Mouse (Mus musculus) brain, embryonic 18.5 days (tissue): ENCODE data around the gene Id4.

Experiments used
- DNase-seq: peaks from one replicate; pipeline ENCODE4 v3.0.0-alpha.2; 2012; ENCODE audit warnings: low read depth, low spot score

The Id4 gene

DNA sequence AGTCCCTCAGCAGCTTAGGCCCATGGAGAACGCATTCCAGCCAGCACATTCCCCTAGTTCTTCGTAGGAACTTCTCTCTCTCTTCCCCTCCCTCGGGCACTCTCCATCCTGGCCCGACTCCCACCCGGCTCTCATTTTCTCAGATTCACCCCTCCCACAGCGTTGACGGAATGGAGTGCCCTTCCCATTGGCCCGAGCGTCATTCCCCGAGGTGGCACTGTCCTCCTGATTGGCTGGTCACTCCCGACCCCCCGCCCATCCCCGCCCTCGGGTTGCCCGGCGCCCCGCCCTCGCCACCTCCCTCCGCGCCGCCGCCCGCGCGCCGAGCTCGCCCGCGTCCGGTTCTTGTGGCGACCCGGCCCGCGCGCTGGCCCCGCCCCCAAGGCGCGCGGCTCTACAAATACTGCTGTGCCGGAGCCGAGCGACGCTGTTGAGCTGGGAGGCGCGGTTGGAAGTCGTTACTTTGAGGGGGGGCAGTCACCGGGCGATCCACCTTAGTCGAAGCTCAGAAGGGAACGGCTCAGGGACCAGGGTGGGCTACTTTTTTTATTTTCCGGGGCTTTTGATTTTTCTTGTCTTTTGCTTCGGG is at the start of gene Id4:
Id4 (plus strand) TSS at position 539 of the 589 bp plus-strand sequence.
- peak; percentile 96 for DNase-seq

DNA sequence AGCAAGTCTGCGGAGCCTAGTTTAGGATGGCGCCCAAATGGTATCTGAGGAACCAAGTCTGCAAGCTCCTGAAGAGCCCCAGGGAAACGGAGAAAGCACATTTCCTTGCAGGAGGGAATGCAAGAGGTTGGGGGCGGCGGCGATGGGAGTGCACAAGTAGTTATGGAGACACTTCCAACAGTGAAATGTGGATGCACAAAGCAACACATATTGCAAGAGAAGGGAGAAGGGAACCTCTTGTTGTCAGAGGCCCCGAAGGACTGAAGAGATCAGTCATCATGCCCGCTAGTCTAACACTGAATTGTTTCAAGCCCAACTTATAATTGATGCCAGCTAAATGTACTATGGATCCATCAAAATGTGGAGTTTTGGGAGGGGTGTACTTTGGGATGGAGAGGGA is 33.9 kb upstream of the Id4 start:
- no peak for DNase-seq

DNA sequence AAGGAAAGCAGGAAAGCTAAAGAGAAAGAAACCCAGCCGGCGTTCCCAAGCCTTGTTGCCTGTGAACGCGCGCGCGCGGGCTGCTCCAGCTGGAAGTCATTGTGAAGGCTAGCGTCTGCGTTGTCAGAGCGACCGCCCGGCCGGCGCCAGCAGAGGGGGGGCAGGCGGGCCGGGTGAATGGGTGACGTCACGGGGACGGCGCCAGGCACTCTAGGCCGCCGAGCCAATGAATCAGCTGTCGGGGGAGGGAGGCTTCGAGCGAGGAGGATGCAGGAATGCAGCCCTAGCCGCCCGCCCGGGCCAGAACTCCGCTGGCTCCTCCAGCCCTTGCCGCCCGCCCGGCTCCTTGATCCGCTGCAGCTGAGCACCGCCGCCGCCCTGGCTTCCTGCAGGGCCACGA is 33.3 kb upstream of the Id4 start:
- DNase-seq: peak; percentile 83

DNA sequence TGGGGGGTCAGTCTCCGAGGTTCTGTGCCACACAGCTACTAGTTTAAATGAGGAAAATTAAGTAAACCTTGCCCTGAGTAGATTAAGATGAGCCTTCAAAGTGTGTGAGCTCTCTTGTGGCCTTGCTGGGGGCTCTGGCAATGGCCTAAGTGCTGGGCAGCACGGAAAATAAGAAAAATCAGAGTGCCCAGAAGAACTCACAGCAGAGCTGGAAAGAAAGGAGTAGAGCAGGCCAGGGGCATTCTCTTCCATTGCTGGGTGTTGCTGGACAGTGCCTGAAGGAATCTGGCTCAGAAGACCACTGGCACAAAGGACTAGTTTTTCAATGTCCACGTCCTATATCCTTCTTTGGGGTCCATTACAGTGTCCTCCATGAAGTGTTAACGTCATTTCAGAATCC is 32.9 kb upstream of the Id4 start:
- no peak for DNase-seq

DNA sequence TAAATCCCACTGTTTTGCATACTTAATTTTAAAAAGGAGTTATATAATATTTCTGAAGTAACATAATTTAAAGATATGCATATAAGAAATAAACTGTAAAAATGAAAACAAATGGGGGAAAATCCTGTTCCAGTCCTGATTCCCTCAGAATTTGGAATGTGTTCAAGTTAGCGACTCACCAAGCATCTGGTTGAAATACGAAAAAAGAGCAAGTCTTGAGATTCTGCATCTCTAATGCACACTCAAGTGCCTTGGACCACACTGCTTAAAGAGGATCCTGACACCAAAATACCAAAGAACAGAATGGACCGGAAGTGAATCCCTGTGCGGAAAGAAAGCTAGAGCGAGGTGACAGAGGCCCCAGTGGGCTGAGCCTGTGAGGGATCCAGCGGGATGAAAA is 30.0 kb upstream of the Id4 start:
- DNase-seq: no peak

DNA sequence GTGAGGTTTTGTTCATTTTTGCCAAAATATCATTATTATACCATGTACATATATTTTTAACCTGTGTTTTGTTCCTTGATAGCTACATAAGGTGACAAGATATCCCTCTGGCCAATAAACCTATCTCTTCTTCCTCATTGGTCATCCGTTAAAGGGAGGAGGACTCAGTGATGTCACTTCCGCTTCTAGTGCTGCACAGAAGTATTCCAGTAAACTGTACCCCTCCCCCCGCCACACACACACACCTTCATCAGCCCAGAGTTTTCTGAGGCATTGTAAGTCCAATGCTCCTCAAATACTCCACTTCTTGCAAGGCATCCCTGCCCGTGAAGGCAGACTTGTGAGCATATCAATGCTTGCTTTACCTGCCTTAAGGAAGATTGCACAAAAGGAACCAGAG is 24.6 kb upstream of the Id4 start:
- no peak for DNase-seq

DNA sequence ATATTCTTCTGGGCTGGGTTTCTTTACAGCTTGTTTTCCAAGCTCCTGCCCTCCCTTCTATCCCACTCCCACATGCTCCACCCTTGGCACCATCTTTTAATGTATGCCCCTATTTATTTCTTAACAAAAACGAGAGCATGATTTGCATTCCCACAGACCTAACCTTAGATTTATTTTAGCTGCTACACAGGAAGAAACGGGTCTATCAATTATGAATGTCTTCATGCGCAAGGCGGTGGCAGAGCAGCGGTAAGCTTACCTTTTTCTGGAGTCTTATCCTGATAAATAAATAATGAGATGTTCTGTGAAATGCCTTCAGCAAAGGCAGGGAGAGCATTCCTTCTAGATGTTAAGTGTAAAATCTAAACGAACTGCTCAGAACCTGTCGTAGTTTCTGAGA is 24.2 kb upstream of the Id4 start:
- DNase-seq: no peak

DNA sequence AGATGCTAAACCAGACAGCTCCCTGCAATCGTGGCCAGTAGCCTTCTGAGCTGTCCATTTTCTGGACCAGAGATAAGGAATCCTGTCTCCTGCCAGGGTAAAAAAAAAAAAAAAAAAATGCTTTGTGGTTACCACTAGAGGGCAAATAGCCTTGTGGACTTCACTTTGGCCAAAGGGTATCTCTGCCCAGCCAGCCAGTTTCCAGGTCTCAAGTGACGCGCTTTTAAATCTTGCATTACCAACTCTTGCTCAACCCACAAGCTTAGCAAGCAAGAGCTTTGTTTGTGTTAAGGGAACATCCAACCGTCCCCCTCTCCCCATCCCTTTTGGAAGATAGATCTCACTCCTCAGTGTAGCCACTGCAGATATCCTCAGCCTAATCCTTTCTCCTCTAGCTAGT is 23.5 kb upstream of the Id4 start:
- no peak for DNase-seq

DNA sequence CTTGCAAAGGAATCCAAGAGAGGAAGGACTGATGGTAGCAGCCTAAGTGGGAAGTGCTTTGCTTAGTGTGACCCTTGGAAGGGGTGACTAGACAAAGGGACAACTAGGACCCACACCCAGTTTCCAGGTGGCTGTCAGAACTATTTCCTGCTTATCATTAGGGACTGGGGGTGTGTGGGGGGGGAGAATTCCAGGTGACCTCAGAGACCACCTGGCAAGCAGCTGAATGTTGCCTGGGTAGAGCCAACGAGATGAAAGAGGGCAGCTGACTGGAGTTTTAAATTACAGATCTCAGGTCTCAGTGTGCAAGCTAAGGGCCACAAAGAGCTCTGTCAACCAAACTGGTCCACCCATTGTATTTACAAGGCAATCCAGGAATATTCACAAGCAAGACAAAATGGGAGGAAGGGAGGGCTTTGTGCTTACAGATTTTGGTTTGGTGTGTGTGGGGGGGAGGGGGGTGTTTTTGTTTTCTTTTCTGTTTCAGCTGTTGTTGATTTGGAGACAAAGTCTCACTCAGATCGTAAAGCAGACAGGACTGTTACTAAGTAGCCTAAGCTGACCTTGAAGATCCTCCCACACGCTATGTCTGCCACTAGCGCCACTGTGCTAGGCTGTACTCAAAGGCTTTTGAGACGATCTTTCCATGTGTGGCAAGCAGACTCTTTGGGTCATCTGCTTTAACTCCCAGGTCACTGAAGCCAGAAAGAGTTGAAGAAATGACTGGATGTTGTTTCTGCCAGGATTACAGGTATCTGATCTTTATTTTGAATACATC is 15.6 kb upstream of the Id4 start:
- no peak for DNase-seq

DNA sequence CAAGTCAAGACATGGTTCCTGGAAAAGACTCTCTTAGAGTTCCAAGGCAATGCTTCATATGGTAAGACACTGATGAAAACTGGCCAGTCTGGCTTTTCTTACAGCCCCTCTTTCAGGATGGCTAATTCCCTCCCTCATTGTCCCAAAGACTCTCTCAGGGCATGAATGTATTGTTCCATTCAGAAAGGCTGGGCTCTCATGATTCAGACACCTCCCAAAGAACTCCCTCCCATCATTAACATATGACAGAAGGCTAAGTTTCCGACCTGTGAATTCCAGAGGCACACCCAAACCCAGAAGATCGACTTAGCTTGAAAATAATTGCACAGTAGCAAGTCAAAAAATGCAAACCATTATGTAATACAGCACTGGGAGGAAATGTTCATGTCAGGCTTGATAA is 8.5 kb upstream of the Id4 start:
- no peak for DNase-seq

DNA sequence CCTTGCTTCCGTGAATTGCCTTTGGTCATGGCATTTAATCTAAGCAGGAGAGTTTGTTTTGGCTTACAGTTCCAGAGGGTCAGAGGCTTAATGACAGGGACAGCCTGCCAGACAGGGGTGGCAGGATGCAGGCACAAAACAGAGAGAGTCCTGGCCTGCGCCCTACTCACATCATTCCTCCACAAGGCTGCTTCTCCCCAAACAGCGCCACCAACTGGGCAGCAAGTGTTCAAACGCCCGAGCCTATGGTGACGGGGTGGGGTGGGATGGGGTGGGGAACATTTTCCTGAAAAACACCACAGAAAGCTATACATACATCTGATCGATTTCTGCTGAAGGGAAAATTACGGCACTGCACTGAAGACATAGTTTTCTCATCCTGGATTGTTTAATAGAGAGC is 6.0 kb upstream of the Id4 start:
- no peak for DNase-seq

DNA sequence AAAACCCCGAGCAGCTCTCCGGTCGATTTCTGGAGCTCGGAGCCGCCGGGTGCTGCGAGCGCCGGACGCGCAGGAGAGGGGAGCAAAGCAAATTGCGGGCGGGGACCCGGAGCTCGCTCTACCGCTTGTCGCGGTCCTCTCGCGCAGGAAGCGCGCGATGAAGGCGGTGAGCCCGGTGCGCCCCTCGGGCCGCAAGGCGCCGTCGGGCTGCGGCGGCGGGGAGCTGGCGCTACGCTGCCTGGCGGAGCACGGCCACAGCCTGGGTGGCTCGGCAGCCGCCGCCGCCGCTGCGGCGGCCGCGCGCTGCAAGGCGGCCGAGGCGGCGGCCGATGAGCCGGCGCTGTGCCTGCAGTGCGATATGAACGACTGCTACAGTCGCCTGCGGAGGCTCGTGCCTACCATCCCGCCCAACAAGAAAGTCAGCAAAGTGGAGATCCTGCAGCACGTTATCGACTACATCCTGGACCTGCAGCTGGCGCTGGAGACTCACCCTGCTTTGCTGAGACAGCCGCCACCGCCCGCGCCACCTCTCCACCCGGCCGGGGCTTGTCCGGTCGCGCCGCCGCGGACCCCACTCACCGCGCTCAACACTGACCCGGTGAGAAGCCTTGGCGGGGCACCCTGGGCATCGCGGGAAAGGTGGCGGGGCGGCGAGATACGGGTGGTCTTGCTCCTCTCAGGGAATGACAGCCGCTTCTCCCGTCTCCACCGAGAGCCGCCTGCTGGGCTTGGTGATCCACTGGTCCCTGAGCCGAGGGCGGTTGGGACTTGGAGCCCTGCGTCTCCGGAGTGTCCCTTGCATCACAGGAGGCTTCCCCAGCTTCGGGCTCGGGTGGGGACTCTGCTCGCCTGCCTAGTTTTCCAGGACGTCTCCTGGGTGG is 553 bp downstream of the Id4 start:
- DNase-seq: no peak

DNA sequence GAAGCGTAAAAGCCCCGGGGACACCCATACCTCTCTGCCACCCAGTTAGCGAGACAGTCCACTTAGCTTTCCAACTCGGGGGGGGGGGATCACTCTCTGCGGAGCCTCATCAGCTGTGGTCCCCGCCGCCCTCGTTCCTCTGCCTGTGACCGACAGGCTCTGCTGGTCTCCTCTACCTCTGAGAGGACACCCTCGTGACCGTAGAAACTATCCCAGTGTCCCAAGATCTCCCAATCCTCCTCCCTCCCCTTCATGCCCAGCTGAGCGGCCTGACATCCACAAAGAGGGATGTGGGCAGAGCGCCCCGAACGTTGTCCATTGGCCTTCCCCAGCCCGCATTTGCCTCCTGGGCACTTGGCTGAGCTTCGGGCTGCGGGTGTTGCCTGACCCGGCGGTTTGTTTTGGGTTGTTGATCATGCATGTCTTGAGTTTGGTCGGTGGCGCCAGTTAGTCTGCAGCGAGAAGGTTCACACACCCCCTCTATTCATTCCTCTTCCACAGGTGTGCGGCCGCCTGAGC is 1.5 kb downstream of the Id4 start:
- DNase-seq: no peak

DNA sequence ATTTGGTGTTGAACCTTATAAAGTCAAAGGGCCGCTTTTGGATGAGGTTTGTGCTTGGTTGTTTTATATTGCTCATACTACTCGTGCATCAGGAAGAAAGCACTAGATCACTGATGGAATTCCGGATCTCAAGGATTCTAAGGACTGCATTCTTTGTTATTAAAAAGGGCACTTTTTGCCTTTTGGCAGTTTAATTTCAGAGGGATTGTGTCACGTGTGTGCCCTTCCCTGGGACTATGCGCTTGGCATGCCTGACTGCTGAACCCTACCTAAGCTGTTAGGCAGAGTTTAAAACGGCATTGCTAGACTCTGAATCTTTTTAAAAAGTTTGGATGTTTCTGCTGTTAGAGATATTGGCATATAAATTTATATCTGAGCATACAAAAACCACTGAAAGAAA is 4.0 kb downstream of the Id4 start:
- DNase-seq: no peak

DNA sequence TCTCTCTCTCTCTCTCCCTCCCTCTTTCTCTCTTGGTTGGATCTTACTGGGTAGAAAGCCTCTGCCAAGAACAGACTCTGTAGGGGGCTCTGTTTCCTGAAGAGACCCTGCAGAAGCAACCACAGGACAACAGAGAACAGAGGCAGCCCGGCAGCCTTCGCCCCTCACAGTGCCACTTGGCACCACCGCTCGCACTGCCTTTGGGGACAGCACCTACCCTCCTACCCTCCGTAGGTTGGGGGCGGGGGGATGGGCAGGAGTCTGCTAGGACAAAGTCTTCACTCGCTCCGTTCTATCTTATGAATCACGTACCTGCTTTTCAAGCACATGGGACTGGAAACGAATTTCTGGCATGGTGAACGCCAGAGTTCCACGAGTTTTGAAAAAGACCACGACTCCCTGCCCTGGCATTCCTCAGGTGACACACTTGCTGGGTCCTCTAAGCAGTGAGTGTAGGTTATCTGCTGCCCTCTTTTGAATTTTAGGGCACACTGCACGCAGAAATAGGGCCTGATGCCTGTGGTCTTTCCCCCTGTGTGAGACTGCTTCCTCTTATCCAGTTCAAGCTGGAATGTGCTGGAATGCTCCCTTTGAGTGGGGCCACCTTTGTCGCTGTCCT is 12.5 kb downstream of the Id4 start:
- no peak for DNase-seq

DNA sequence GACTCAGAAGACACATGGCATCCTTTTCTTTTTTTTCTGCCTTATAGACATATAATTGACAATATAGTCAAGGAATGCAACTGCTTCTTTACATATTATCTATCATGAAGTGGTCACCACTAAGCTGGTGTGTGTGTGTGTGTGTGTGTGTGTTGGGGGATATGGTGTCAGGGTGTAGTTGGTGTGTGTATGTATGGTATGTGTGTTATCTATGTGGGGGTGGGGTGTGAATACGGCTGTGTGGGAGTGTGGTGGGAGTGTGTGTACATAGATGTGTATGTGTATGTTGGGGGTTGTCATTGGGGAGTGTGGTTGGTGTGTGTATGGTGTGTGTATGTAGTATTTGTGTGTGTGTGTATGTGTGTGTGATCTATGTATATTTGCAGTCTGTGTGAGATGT is 13.1 kb downstream of the Id4 start:
- no peak for DNase-seq

DNA sequence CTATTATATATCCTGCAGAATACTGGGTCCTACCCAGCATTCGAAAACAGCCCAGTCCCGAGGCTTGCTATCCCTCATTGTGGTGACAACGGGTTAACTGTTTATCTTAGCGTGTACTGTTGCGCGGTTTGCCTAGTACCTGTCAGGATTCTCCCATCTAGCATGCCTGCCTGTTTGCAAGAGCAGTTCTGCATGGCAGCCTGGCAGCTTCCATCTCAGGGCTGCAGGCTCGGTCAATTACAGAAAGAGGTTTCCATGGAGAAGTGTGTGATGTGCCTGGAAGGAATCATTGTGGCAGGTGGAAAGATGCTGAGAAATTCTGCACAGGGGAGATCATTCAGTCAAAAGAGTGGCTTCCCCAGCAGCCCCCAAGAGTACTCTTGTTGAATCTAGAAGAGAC is 16.0 kb downstream of the Id4 start:
- DNase-seq: no peak

DNA sequence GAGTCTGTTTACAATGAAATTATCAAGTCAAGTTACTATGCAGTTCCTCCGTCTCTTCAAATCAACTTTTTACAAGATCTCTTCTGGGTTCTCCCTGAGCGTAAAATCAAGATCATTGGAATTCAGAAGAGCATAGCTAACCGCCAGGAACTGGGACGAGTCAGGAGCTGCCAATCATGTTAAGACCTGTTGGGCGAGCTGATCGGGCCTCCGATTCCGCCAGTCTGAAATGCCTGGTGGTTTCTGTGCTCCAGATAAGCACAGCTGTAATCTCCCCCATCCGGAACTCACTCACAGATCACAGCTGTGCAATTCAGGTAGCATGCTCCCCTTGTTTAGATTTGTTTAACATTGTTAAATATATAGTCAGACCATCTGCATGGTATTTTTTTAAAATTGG is 23.4 kb downstream of the Id4 start:
- no peak for DNase-seq

DNA sequence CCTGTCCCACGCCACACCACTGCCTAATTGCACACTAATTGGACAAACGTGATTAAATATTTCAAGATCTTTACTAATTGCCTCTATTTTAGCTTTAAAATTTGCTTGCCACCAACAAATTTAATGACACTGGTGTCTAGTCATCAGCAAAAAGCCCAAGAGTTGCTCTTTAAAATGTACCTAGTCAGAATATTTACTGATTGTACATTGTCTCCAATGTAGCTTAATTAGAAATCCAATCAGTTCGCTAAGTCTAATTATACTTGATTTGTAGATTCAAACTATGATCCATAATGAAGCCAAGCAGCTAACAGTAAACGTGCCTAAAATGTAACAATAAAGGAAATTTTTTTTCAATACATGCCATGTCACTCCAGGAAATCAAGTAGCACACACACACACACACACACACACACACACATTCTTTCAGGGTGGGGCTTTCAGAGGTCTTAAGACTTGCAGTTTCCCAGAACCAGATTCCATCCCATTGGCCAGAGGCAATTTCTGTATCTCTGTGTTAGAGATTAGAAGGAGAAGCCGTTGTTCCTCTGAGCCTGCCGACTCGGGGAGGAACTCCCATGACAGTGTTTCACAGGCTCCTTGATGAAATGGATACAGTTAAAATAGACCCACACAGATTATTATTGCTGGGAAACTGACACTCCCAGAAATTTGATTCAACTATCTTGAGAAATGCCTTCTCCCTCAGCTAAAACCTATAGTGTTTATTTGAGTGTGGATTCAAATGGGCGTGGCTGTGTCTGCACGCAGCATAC is 24.1 kb downstream of the Id4 start:
- DNase-seq: no peak

DNA sequence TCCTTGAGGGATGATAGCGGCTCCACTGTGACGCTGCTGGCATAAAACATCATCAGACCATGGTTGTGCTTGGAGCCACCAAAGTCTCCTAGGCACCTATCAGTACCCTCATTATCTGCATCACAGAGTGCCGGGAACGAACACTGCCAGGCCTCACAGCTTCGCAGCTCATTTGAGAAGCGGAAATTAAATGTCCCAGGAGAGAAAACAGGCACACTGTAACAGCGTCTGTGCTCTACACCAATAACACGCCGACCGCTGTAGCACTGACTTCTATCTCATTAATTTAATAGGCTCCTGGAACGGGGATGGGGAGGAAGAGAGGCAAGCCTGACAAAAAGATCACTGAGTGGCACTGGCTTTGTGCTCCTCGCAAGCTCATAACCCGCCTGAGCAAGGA is 29.4 kb downstream of the Id4 start:
- peak; percentile 30 for DNase-seq

DNA sequence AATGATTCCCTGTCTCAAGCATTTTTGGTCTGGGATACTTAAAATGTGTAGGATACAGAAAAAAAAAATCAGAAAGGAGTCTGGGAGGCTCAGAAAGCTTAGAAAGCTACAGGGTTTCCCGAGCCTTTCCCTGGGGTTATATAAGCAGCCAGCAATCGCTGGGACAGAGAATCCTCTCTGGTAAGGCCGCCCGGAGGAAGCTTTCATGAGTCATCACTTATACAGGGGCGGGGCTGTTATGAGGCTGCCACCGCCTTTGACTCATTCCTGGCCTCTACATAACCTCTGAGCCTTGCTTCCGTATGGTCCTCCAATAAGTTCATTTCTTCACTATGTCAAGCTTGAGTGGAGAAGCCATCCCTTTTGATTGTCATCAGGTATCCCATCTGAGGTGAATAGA is 53.5 kb downstream of the Id4 start:
- no peak for DNase-seq
